Mouse (Mus musculus) liver, adult 2 months (tissue): ENCODE measurements around the gene Gpr26. TPM values are rescaled to one million over a fixed set of nuclear protein-coding genes. Genes with fewer than 3 reads are reported as not detected.

Source experiments
- DNase-seq: peaks from one replicate; pipeline ENCODE4 v3.0.0-alpha.2; 2011; ENCODE audit warnings: low read depth, low spot score; ENCODE audit errors: extremely low read depth
- H3K27ac ChIP-seq: fragments of 200-500 bp; replicated peaks from 2 replicates; pipeline ENCODE4 v1.5.1; 2012; ENCODE audit warnings: low read depth, mild to moderate bottlenecking, control low read depth, inconsistent platforms, low read length; ENCODE audit not compliant: insufficient read depth
- H3K27me3 ChIP-seq: fragments of 200-500 bp; 2 replicates; pipeline ENCODE4 v1.6.1; 2012; ENCODE audit warnings: mild to moderate bottlenecking, moderate library complexity, low read length, inconsistent platforms; ENCODE audit not compliant: control insufficient read depth, insufficient read depth
- H3K36me3 ChIP-seq: fragments of 200-500 bp; 2 replicates; pipeline ENCODE4 v1.6.1; 2012; ENCODE audit warnings: low read length, inconsistent platforms; ENCODE audit not compliant: control insufficient read depth, insufficient read depth
- H3K4me1 ChIP-seq: fragments of 200-500 bp; 2 replicates; pipeline ENCODE4 v1.6.1; 2011; ENCODE audit warnings: low read length; ENCODE audit not compliant: control insufficient read depth, insufficient read depth
- H3K4me3 ChIP-seq: fragments of 200-500 bp; 2 replicates; pipeline ENCODE4 v1.5.1; 2011; ENCODE audit warnings: low read depth, mild to moderate bottlenecking, control low read depth, low read length, moderate library complexity; ENCODE audit not compliant: insufficient read depth
- H3K79me2 ChIP-seq: fragments of 200-500 bp; 2 replicates; pipeline ENCODE4 v1.6.1; 2012; ENCODE audit warnings: inconsistent platforms, mild to moderate bottlenecking, low read length, moderate library complexity; ENCODE audit not compliant: control insufficient read depth, insufficient read depth
- H3K9ac ChIP-seq: fragments of 200-500 bp; 2 replicates; pipeline ENCODE4 v1.6.1; 2012; ENCODE audit warnings: low read depth, mild to moderate bottlenecking, control low read depth, inconsistent platforms, low read length
- CTCF ChIP-seq: fragments of 200-500 bp; IDR thresholded peaks from 2 replicates; pipeline ENCODE4 v1.5.1; 2011; ENCODE audit warnings: low read depth, low read length, control low read depth
- POLR2A ChIP-seq: fragments of 200-500 bp; IDR thresholded peaks from 2 replicates; pipeline ENCODE4 v1.6.1; 2011; ENCODE audit warnings: low read length, control low read depth; ENCODE audit not compliant: insufficient read depth; ENCODE audit errors: extremely low read depth
- WGBS: fragments of 180-500 bp; shearing (Covaris S2); methylation state at CpG from one replicate; pipeline ENCODE4 v1.1.7; 2018; 5-methylcytosine and 5-hydroxymethylcytosine counted together
- polyA plus RNA-seq: library from polyadenylated mRNA; depleted of rRNA; stranded (reverse); fragments of >200 nt; gene quantifications from 2 replicates; pipeline ENCODE4 v1.2.3, GENCODE M21; 2012; rRNA removed
- total RNA-seq: library from RNA; depleted of rRNA; stranded (reverse); fragments of >200 nt; gene quantifications from 2 replicates; pipeline ENCODE4 v1.2.3, GENCODE M21; 2014; rRNA removed

Gene Gpr26
- total and polyA plus RNA-seq, 2 experiments: not detected

DNA sequence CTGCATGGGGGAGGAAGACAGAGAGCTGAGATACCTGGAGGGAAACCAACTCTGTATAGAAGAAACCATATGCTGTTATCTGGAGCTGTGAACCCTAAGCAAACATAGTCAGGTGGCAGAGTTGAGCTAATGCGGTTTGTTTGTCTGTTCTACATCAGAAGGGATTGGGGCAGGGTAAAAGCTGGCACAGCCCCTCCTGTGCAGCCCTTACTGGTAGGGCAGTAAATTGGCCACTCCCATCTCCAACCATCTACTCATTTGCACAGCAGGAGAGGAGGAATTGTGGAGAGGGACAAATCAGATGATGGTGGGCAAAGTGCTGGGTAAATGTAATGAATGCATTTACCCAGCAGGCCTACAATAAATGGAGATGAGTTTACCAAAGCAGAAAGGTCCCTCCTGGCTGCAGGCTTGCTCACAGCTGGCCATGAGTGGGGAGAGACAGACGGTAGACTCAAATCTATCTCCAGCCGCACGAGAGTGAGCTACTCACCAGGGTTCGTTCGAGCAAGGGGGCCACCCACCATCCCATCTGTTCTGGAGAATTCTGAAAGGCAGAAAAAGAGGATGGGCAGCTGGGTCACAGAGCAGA lies 65.8 kb downstream of the Gpr26 start:
- DNase-seq: no peak
- Histone ChIP-seq H3K79me2 (no peaks in the 10 kb centered on the region), H3K4me1 (no peaks in the 10 kb centered on the region), H3K4me3 (no peak overlapping the region), H3K9ac (no peak overlapping the region), H3K36me3 (no peaks in the 10 kb centered on the region), H3K27me3 (no peaks in the 10 kb centered on the region), H3K27ac (no peak overlapping the region)
- TF ChIP-seq CTCF (no peak), POLR2A (no peak)
- WGBS: 50% methylated on average over 6 of the region's 6 CpGs

Other genes starting within 250 kb of the Gpr26 start
- 0.27 and 0.74 TPM in 2 replicates for gene Cpxm2, start 188.3 kb downstream of the Gpr26 start, total RNA-seq
- gene Cpxm2, start 188.3 kb downstream of the Gpr26 start, polyA plus RNA-seq: 0.21 and 0.27 TPM in 2 replicates